Mouse (Mus musculus): ENCODE measurements around the gene Fbxo33. TPM values are rescaled to one million over a fixed set of nuclear protein-coding genes. Genes with fewer than 3 reads are reported as not detected.
"Not testable (repeated sequence)": the region's sequence is repeated elsewhere in the genome, so short reads cannot be mapped to it uniquely, and the experiment has no call there.

Gene Fbxo33
- 9.9 and 13.9 TPM in 2 replicates for polyA plus RNA-seq (2012; rRNA removed)

- WGBS = under 1% methylated on average over 108 of the region's 109 CpGs
- DNase-seq (ENCODE audit: low read depth, low spot score) = peak; percentile 80
Measured at GRCm38 (mm10) chr12:59219325-59220225, at the start of gene Fbxo33. Fbxo33 (minus strand) TSS chr12:59219725.

GRCm38 (mm10) chr12:59265942-59266231 is 46.4 kb upstream of the Fbxo33 start:
- WGBS = 73% methylated on average over 4 of the region's 4 CpGs

GRCm38 (mm10) chr12:59265207-59265941 is 45.8 kb upstream of the Fbxo33 start:
- no peak for DNase-seq (ENCODE audit: low read depth, low spot score)
- 33% methylated on average over 15 of the region's 15 CpGs for WGBS

More at GRCm38 (mm10) chr12:59265942-59266231, 46.4 kb upstream of the Fbxo33 start:
- no peak for DNase-seq (ENCODE audit: low read depth, low spot score)

GRCm38 (mm10) chr12:59262841-59263240 is 43.3 kb upstream of the Fbxo33 start:
- WGBS = 82% methylated on average over 3 of the region's 3 CpGs
- DNase-seq (ENCODE audit: low read depth, low spot score) = no peak

GRCm38 (mm10) chr12:59260798-59261197 is 41.3 kb upstream of the Fbxo33 start:
- 78% methylated on average over 2 of the region's 2 CpGs for WGBS
- no peak for DNase-seq (ENCODE audit: low read depth, low spot score)

- no peak for DNase-seq (ENCODE audit: low read depth, low spot score)
Measured at GRCm38 (mm10) chr12:59260362-59260761, 40.8 kb upstream of the Fbxo33 start.

- no peak for DNase-seq (ENCODE audit: low read depth, low spot score)
Measured at GRCm38 (mm10) chr12:59259015-59259414, 39.5 kb upstream of the Fbxo33 start.

GRCm38 (mm10) chr12:59250259-59250827 is 30.8 kb upstream of the Fbxo33 start:
- DNase-seq (ENCODE audit: low read depth, low spot score) = no peak
- WGBS = 61% methylated on average over 2 of the region's 2 CpGs

More at GRCm38 (mm10) chr12:59259015-59259414, 39.5 kb upstream of the Fbxo33 start:
- WGBS = 76% methylated on average over 5 of the region's 5 CpGs

GRCm38 (mm10) chr12:59248969-59249368 is 29.4 kb upstream of the Fbxo33 start:
- DNase-seq (ENCODE audit: low read depth, low spot score) = no peak
- WGBS = 22% methylated on average over 1 of the region's 1 CpGs

GRCm38 (mm10) chr12:59241031-59241430 is 21.5 kb upstream of the Fbxo33 start:
- not testable (repeated sequence) for DNase-seq (ENCODE audit: low read depth, low spot score)
- 81% methylated on average over 8 of the region's 8 CpGs for WGBS

- 80% methylated on average over 5 of the region's 5 CpGs for WGBS
- no peak for DNase-seq (ENCODE audit: low read depth, low spot score)
Measured at GRCm38 (mm10) chr12:59238434-59238833, 18.9 kb upstream of the Fbxo33 start.

- 89% methylated on average over 5 of the region's 5 CpGs for WGBS
- DNase-seq (ENCODE audit: low read depth, low spot score) = no peak
Measured at GRCm38 (mm10) chr12:59228401-59228800, 8.9 kb upstream of the Fbxo33 start.

GRCm38 (mm10) chr12:59218640-59219321 is 744 bp downstream of the Fbxo33 start:
- no peak for DNase-seq (ENCODE audit: low read depth, low spot score)
- WGBS = under 1% methylated on average over 66 of the region's 69 CpGs

GRCm38 (mm10) chr12:59217331-59217730 is 2.2 kb downstream of the Fbxo33 start:
- no peak for DNase-seq (ENCODE audit: low read depth, low spot score)

GRCm38 (mm10) chr12:59216676-59217266 is 2.8 kb downstream of the Fbxo33 start:
- no peak for DNase-seq (ENCODE audit: low read depth, low spot score)
- WGBS = 56% methylated on average over 6 of the region's 6 CpGs

More at GRCm38 (mm10) chr12:59217331-59217730, 2.2 kb downstream of the Fbxo33 start:
- 72% methylated on average over 3 of the region's 3 CpGs for WGBS

GRCm38 (mm10) chr12:59216176-59216575 is 3.3 kb downstream of the Fbxo33 start:
- DNase-seq (ENCODE audit: low read depth, low spot score) = no peak
- WGBS = 86% methylated on average over 4 of the region's 4 CpGs

- no peak for DNase-seq (ENCODE audit: low read depth, low spot score)
- WGBS = 27% methylated on average over 1 of the region's 1 CpGs
Measured at GRCm38 (mm10) chr12:59207814-59208213, 11.7 kb downstream of the Fbxo33 start.

GRCm38 (mm10) chr12:59207000-59207390 is 12.5 kb downstream of the Fbxo33 start:
- 56% methylated on average over 3 of the region's 3 CpGs for WGBS
- DNase-seq (ENCODE audit: low read depth, low spot score) = no peak

- DNase-seq (ENCODE audit: low read depth, low spot score) = no peak
- 77% methylated on average over 4 of the region's 4 CpGs for WGBS
Measured at GRCm38 (mm10) chr12:59206208-59206999, 13.1 kb downstream of the Fbxo33 start.
